9 mouse cellular contexts compared by ENCODE assay signal in genomic region chr6:49097596-49098110, GRCm38 (mm10). TPM values are rescaled to one million over a fixed set of nuclear protein-coding genes. Genes with fewer than 3 reads are reported as not detected.
DNase-seq lines count a peak whose midpoint lies in the region; ATAC-seq and TF ChIP-seq lines count a peak whose summit lies in the region.
"Had no signal": no experiment of that assay in that cellular context is flagged by ENCODE, and none has a peak within 500 bp of the region (broad histone marks: within the 10 kb centered on the region; RNA-seq: fewer than 3 reads in every experiment).

No protein-coding gene starts in this region.

- H3K4me2 ChIP-seq in intestine, embryonic 14.5 days (ENCODE audit: low read length): no peak overlapping the region
- no peak overlapping the region for H3K4me2 ChIP-seq in intestine, embryonic 15.5 days (replicated peaks)
- H3K4me2 ChIP-seq in intestine, postnatal 0 days (replicated peaks; ENCODE audit: low read depth): no peak overlapping the region; the same call in 1 of the 2 replicates

- peaks cover 87% of the 10 kb centered on the region for H3K36me3 ChIP-seq in intestine, embryonic 14.5 days (ENCODE audit: control insufficient read depth, insufficient read depth, low read length)
- peaks cover 15% of the 10 kb centered on the region for H3K36me3 ChIP-seq in intestine, embryonic 15.5 days
- H3K36me3 ChIP-seq in intestine, postnatal 0 days (ENCODE audit: control insufficient read depth, insufficient read depth): peaks cover 28% of the 10 kb centered on the region

- WGBS in intestine, embryonic 14.5 days: 83% methylated on average over 5 of the region's 5 CpGs
- WGBS in intestine, embryonic 15.5 days: 80% methylated on average over 5 of the region's 5 CpGs
- WGBS in intestine, postnatal 0 days: 71% methylated on average over 5 of the region's 5 CpGs

- DNase-seq in intestine, embryonic 14.5 days (ENCODE audit: low spot score): no peak
- peak; percentile 9 for DNase-seq in adrenal gland, postnatal 25 days
- peak; percentile 53 to 68 for DNase-seq in cerebellum, postnatal 25 days
- no peak for DNase-seq in spleen, postnatal 36 days (ENCODE audit: low spot score in 2 of 2)
- DNase-seq in urinary bladder, postnatal 10 days (ENCODE audit: low spot score): no peak

- H3K27me3 ChIP-seq in intestine, embryonic 14.5 days (replicated peaks; ENCODE audit: control insufficient read depth, insufficient read depth, low read length): no peaks in the 10 kb centered on the region
- H3K27me3 ChIP-seq in intestine, embryonic 15.5 days (replicated peaks): no peaks in the 10 kb centered on the region
- no peaks in the 10 kb centered on the region for H3K27me3 ChIP-seq in intestine, postnatal 0 days (replicated peaks; ENCODE audit: control insufficient read depth, insufficient read depth, low read length)
- H3K27me3 ChIP-seq: Patski had no signal

- peak overlapping the region; percentile 22; the same call in 1 of the 2 replicates for H3K27ac ChIP-seq in intestine, embryonic 14.5 days (ENCODE audit: low read depth)
- no peak overlapping the region; the same call in 1 of the 2 replicates for H3K27ac ChIP-seq in intestine, embryonic 15.5 days
- peak overlapping the region; percentile 42 for H3K27ac ChIP-seq in intestine, postnatal 0 days (ENCODE audit: low read depth, low read length)

- H3K9me3 ChIP-seq in intestine, embryonic 14.5 days (ENCODE audit: control insufficient read depth, low read length): no peaks in the 10 kb centered on the region
- H3K9me3 ChIP-seq in intestine, embryonic 15.5 days: no peaks in the 10 kb centered on the region
- H3K9me3 ChIP-seq in intestine, postnatal 0 days (ENCODE audit: control insufficient read depth): no peaks in the 10 kb centered on the region

- no peak for TF ChIP-seq CTCF in intestine, postnatal 0 days (IDR thresholded peaks at IDR 0.05; ENCODE audit: low read depth)

- H3K4me1 ChIP-seq in intestine, embryonic 14.5 days (replicated peaks; ENCODE audit: control insufficient read depth, insufficient read depth, low read length): peaks cover 10% of the 10 kb centered on the region
- H3K4me1 ChIP-seq in intestine, embryonic 15.5 days (replicated peaks): peaks cover 14% of the 10 kb centered on the region; the same call in 1 of the 2 replicates
- 0 out of 2 replicates have a peak, but pooled peaks cover 4% of the 10 kb centered on the region for H3K4me1 ChIP-seq in intestine, postnatal 0 days (replicated peaks; ENCODE audit: control insufficient read depth, insufficient read depth, low read length)

- H3K9ac ChIP-seq in intestine, embryonic 14.5 days (ENCODE audit: low read length): no peak overlapping the region
- H3K9ac ChIP-seq in intestine, embryonic 15.5 days: no peak overlapping the region
- no peak overlapping the region for H3K9ac ChIP-seq in intestine, postnatal 0 days (ENCODE audit: low read depth, low read length)

- ATAC-seq in intestine, embryonic 14.5 days (replicated peaks; ENCODE audit: low FRiP score, low TSS enrichment, low read depth): no peak
- ATAC-seq in intestine, embryonic 15.5 days: no peak
- no peak for ATAC-seq in intestine, postnatal 0 days
- ATAC-seq in activated CD4-positive, CD25-positive, alpha-beta regulatory T cell, adult 4 months: no peak

- no peak overlapping the region for H3K4me3 ChIP-seq in intestine, embryonic 14.5 days (ENCODE audit: low read depth, low read length)
- no peak overlapping the region for H3K4me3 ChIP-seq in intestine, embryonic 15.5 days (replicated peaks)
- H3K4me3 ChIP-seq in intestine, postnatal 0 days (ENCODE audit: low read depth, low read length): no peak overlapping the region

RNA-seq across cellular contexts. Expression of gene Malsu1, which starts 24.1 kb away (rescaled TPM):
- polyA plus RNA-seq in intestine, embryonic 14.5 days (2014; fragmentation: Nextera tagmentation; extraction: Ambion mirVana): 74.9 and 82.9 TPM in 2 replicates
- polyA plus RNA-seq in intestine, embryonic 15.5 days (2015; fragmentation: Nextera tagmentation; extraction: Ambion mirVana): 66.9 and 78.7 TPM in 2 replicates
- 29.6 and 43.0 TPM in 2 replicates for total RNA-seq in adrenal gland, postnatal 25 days (2021)
- 86.5 and 86.9 TPM in 2 replicates for polyA plus RNA-seq in intestine, postnatal 0 days (2015; fragmentation: Nextera tagmentation; extraction: Ambion mirVana)
- polyA plus RNA-seq in activated CD4-positive, CD25-positive, alpha-beta regulatory T cell, adult 4 months (2017; shearing (Covaris generic)): 10 to 100 TPM; 21.0 to 49.0 TPM

Comparison
In these comparisons a context has a peak if more than half of its experiments do, and no peak if none do; other contexts are left out.
1. DNase-seq: peak in adrenal gland, postnatal 25 days (single experiment) and cerebellum, postnatal 25 days (2 of 2); none in intestine, embryonic 14.5 days (single experiment), spleen, postnatal 36 days (0 of 2) and urinary bladder, postnatal 10 days (single experiment).